Mouse (Mus musculus): Measurements from ENCODE around the gene Serpinb9.
"Not testable (repeated sequence)": the region's sequence is repeated elsewhere in the genome, so short reads cannot be mapped to it uniquely, and the experiment has no call there.

The Serpinb9 gene

DNA sequence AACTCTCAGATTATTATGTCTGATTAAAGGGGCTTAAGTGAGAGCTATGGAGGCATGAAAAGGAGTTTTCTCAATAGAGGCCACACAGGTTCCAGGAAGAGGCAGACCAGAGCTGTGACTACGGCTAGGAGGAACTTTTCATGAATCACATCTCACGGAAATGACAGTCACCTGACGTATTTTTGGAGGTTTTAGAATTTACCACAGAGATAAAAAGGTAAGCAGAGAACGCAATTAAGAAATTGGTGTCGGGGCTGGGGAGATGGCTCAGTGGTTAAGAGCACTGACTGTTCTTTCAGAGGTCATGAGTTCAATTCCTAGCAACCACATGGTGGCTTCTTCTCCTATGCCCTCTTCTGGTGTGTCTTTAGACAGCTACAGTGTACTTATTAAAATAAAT lies 1.7 kb upstream of the Serpinb9 start:
- no peak for DNase-seq (ENCODE audit: extremely low read depth, low read depth, low spot score)

DNA sequence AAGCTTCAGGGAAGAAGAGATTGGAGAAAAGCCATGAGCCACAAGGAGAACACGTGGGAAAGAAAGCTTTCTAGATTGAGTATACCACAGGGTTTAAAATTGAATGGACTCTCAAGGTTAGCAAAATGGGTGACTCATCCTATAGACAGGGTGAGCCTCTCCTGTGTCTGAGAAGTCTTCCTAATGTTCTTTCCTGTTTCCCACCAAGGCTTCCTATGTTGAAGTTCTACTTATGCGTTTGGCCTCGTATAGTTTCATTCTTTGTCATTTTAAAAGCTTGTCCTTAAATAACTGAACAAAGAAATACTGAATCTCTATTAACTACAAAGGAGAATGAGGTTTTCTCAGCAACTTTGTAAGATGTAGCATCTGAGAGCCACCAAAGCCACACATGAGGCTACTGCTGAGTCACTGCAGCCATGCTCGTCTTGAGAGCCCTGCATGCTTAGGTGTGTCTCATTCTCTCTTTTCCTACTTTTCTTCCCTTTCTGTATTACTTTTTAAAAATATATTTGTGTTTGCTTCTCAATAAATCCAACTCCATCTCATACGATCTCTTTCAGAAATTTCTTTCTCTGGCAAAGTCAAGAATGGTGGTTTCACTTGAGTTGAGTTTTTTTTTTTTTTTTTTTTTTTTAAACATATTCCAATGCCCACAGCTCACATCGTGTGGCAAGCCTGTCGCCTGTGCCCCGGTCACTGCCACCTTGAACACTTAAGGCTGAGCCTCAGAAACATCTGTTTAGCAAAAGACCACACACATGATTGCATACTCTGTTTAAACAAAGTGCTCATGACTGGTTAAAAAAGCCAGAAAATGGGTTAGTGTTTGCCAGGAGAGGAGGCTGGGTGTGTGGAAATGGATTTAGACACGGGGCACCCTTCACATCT lies 718 bp downstream of the Serpinb9 start:
- DNase-seq (ENCODE audit: extremely low read depth, low read depth, low spot score) = no peak

GRCm38 (mm10) chr13:33004414-33005105 lies 1.5 kb downstream of the Serpinb9 start:
- DNase-seq (ENCODE audit: extremely low read depth, low read depth, low spot score) = no peak

DNA sequence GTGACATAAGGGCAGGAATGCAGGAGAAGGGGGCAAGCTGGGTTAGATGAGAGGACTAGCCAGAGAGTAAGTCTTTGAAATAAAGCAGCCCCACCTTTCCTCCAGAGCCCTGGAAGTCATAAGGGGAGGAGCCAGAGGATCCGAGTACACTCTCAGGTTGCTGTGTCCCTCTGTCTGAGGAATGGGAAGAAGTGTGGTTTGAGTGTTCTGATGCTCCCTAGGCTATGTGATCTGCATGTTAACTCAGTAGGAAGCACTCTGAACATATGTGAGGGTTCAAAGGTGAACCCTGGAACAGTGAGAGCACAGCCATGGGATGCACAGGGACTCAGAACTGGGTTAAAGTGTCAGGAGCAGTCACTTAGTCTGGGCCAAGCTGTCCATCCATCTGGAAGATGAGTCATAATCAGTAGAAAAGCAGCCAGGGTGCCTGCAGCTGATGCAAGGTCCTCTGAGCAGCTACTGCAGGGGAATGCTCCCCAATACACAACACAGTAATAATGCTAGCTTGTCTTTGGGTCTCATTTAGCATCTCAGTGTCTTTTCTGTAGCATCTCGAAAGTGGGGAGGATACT lies 2.5 kb downstream of the Serpinb9 start:
- no peak for DNase-seq (ENCODE audit: extremely low read depth, low read depth, low spot score)

DNA sequence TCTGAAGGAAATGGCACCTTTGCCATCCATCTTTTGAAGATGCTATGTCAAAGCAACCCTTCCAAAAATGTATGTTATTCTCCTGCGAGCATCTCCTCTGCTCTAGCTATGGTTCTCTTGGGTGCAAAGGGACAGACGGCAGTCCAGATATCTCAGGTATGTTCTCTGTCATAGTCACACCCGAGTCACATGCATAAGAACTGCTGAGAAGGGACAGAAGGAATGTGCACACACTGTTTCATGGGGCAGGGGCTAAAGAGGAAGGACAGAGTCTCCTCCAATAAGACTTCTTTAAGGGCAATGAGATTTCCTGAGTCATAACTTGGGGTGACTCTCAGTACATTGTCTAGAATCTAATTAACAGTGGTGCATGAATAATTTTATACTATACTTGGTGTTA lies 3.5 kb downstream of the Serpinb9 start:
- no peak for DNase-seq (ENCODE audit: extremely low read depth, low read depth, low spot score)

DNA sequence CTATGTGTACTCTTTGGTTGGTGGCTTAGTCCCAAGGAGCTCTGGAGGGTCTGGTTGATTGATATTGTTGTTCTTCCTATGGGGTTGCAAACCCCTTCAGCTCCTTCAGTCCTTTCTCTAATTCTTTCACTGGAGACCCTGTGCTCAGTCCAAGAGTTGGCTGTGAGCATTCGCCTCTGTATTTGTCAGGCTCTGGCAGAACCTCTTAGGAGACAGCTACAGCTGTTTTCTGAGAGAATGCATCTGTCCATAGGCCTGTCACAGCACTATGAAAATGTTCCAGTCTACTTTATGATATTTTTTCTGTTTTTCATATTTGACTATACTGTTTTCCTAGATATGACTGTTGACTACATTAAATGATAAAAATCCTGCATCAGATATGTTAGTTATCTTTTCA lies 9.3 kb downstream of the Serpinb9 start:
- DNase-seq (ENCODE audit: extremely low read depth, low read depth, low spot score) = no peak

- DNase-seq (ENCODE audit: extremely low read depth, low read depth, low spot score) = no peak
Measured at GRCm38 (mm10) chr13:33013271-33013670, 10.2 kb downstream of the Serpinb9 start.

DNA sequence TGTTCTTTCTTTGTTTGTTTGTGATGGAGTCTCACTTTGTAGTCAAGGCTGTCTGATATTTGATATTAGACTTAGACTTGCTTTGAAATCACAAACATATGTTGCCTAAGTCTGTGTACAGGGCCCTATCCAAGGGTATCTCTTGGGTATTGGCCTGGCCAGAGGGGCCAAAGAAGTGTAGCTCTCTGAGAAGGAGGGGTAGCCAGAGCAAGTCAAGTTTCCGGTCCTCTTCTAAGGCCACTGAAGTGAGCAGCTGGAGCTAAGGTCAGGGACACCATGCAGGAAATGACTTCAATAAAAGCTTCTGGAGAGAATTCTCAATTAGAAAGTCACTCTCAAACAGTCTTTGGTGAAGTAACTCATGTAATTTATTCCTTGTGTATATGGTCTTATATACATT lies 19.3 kb downstream of the Serpinb9 start:
- no peak for DNase-seq (ENCODE audit: extremely low read depth, low read depth, low spot score)

DNA sequence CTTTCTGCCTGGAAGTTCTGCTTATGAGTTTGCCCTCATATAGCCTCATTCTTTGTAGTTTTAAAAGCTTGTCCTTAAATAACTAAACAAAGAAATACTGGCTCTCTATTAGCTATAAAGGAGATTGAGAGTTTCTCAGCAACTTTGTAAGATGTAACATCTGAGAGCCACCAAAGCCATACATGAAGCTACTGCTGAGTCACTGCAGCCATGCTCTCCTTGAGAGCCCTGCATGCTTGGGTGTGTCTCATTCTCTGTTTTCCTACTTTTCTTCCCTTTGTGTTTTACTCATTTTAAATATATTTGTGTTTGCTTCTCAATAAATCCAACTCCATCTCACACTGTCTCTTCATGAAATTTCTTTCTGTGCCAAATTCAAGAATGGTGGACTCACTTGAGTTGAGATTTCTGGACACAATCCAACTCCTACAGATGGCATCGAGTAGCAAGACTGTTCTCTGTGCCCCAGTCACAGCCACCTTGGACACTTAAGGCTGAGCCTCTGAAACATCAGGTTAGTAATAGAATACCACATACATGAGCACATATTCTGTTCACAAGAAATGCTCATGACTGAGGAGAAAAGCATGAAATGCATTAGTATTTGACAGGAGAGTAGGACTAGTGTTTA lies 23.5 kb downstream of the Serpinb9 start:
- no peak for DNase-seq (ENCODE audit: extremely low read depth, low read depth, low spot score)

DNA sequence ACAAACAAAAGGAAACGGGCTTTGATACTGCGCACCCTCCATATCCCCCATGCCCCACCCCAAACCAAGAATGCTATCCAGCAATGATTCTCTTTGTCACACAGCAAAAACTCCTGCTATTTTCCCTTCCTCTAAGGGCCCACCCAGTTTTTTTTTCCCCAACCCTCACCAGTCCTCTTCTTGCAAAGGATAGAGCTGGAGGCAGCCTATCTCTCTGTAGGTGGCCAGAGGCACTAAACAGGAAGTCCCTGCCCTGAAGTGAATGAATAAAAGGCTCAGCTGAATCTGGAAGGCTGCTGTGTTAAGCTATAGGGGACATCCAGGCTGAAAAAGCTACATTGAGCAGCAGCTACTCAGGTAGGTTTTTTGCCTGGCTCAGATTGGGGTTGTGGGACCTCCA lies 24.2 kb downstream of the Serpinb9 start, which contains the start of gene Serpinb9b:
Serpinb9b (plus strand) TSS at position 173 of the 400 bp plus-strand sequence.
- DNase-seq (ENCODE audit: extremely low read depth, low read depth, low spot score) = no peak

DNA sequence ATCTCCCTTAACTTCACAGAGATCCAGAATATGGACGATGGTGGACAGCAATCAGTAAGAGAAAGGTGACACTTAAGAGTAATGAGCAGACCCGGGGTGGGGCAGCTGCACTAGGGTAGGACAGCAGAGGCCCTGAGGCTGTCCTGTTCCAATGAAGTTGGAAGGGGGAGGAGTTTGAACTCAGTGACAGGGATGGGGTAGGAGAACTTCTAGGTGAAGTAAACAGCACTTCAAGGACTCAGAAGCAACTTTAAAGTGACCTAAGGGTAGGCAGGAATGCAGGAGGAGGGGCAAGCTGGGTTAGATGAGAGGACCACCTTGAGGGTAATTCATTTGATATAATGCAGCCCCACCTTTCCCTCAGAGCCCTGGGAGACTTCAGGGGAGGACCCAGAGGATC lies 25.1 kb downstream of the Serpinb9 start:
- DNase-seq (ENCODE audit: extremely low read depth, low read depth, low spot score) = no peak

DNA sequence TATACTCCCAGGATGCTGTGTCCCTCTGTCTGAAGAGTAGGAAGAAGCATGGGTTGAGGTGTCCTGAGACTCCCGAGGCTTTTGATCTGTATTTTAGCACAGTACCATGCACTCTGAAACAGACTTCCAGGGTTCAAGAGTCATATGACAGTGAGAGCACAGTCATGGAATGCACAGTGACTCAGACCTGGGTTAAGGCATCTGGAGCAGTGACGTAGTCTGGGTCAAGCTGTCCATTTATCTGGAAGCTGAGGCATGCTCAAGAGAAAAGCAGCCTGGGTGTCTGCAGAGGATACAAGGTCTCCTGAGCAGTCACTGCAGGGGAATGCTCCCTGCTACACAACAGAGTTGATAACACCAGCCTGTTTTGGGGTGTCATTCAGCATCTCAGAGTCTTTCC lies 25.5 kb downstream of the Serpinb9 start:
- no peak for DNase-seq (ENCODE audit: extremely low read depth, low read depth, low spot score)

- not testable (repeated sequence) for DNase-seq (ENCODE audit: extremely low read depth, low read depth, low spot score)
Measured at GRCm38 (mm10) chr13:33029478-33029877, 26.4 kb downstream of the Serpinb9 start.

DNA sequence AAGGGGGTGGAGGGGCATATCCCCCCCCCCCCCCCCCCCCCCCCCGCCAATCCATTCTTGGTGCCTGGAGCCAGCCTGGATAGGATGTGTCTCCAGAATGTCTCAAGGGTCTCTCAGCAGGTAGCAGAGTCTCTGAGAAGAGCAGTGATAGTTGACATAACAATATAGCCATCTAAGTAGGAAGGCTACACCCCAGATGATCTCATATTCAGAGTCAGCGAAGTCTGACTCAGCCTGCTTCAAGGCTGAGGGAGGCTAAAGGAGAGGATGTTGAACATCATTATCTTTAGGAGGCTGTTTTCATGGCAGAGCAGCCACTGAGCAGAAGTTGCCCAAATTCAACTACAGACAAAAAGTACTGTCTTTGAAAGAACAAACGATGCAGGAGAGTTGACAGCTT lies 27.2 kb downstream of the Serpinb9 start:
- DNase-seq (ENCODE audit: extremely low read depth, low read depth, low spot score) = no peak

DNA sequence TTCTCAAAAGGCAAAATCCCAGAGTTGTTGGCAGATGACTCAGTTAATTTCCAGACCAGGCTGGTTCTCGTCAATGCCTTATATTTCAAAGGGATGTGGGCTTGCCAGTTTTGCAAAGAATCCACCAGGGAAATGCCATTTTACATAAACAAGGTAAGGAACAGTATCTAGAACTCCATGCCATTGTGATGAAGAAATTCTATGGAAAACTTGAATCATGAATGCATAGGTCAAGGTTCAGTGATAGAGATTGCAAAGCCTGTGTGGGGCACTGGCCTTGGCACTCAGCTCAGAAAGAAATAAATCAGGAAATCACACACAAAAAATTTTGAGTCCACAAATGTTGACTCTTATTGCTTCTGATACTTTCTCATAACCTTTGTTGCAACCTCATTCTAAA lies 32.5 kb downstream of the Serpinb9 start:
- no peak for DNase-seq (ENCODE audit: extremely low read depth, low read depth, low spot score)

DNA sequence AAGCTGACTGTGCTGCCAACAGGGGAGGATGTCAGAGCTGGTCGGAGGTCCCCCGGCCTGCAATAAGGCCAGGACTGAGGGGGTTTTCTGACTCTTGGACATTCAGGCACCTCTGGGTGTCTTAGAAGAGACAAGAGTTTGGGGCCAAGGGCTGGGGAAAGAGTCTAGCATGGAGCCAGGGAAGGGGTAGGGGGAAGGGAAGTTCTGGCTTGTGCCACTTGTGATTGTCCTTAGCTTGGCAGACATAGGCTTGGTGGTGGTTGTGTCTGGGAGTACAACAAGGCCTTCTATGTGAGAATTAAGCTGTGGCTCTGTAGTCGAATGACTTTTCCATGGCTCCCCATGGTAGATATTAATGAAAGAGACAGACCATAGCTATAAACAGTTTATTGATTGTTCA lies 40.5 kb downstream of the Serpinb9 start:
- DNase-seq (ENCODE audit: extremely low read depth, low read depth, low spot score) = no peak

DNA sequence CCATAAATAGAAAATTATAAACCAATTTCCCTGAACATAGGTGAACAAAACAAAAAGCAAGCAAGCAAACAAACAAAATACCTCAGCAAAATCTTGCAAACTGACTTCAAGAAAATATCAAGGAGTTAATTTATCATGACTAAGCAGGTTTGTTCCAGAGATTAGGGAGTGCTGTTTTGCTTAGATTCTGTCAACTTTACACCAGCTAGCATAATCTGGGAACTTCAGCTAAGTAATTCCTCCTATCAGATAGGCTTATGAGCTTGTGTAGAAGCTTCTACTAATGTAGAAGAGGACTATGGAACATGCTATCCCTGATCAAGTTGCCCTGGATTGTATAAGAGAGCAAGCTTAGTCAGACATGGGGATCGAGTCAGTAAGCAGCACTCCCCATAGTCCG lies 44.2 kb downstream of the Serpinb9 start:
- no peak for DNase-seq (ENCODE audit: extremely low read depth, low read depth, low spot score)

DNA sequence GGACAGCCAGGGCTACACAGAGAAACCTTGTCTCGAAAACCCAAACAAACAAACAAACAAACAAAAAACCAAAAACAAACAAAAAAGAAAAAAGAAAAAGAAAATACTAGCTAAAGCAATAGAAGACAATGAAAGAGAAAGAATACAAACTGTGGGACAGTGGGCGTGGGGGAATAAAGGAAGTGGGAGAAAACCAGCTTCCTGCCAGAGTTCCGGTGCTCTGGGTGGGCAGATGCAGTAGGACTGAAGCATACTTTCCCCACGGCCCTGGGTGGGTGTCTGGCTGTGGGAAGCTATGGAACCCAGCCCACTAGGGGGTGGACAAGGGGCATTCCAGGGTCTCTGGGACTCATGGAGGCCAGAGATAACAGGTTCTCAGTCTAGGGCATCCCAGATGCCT lies 45.1 kb downstream of the Serpinb9 start:
- no peak for DNase-seq (ENCODE audit: extremely low read depth, low read depth, low spot score)

DNA sequence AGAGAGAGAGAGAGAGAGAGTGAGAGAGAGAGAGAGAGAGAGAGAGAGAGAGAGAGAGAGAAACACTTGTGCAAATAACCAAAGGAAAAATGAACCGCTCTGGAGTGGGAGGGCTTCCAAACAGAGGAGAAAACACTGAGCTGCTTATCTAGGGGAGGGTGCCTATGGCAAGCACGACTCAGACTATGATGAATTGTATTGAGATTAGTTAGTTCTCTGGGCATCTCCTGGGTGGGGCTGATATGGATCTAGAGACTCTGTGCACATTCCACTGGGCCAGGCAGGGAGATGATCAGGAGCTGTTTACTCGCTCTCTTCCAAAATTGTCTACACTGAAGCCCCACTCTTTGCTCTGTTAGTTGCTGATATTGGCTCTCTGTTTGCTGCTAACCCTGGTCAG lies 48.6 kb downstream of the Serpinb9 start:
- DNase-seq (ENCODE audit: extremely low read depth, low read depth, low spot score) = no peak

GRCm38 (mm10) chr13:33063048-33063447 lies 60.0 kb downstream of the Serpinb9 start:
- DNase-seq (ENCODE audit: extremely low read depth, low read depth, low spot score) = no peak

Measured in fat pad, adult 2 months (tissue).